Mouse (Mus musculus): ENCODE results near the gene Tomm6.

Gene Tomm6

GRCm38 (mm10) chr17:47688344-47688607, at the start of gene Tomm6:
Gene Tomm6 (minus strand): TSS chr17:47688386.
- no peak for DNase-seq (ENCODE audit: low spot score in 2 of 2)

DNA sequence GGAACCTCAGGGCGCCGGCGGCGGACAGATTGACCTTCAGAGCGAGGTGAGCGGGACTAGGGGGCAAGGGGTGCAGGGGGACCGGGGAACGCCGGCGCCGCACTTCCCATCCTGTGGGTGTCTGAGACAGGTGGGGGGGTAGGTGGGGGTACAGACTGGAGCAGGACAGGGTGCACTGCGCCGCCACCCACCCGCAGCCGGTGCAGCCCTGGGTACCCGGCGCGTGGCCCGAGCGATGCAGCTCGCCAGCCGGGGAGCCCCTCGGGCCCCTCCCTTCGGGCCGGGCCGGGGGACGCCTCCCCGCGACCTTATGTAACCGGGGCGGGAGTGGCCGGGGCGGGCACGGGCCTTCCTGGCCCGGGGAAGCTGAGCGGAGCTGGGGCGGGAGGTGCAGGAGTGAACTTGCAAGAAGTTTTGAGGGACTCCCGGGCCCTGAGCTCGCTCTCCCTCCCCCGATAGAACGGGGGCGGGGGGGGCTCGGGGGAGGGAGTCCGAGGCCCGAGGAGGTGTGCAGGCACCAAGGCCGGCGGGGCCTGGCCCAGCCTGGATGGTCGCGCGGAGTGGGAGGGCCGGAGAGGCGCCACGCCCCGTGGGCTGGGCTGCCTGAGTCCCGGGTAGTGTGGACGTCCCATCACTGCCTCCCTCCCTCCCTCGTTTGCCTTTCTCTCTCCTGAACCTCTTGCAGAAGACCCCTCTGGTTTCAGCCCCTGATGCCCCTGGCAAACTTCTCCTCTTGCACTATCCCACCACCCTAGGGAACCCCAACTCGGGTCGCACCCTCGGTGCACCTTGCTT, 49.3 kb upstream of the Tomm6 start:
- DNase-seq (ENCODE audit: low spot score in 2 of 2): peak; percentile 65 to 71

- DNase-seq (ENCODE audit: low spot score in 2 of 2): peak; percentile 88 to 95
Observed at GRCm38 (mm10) chr17:47736856-47737255, 48.7 kb upstream of the Tomm6 start, which contains the start of gene Tfeb. Gene Tfeb (plus strand): TSS chr17:47737030.

DNA sequence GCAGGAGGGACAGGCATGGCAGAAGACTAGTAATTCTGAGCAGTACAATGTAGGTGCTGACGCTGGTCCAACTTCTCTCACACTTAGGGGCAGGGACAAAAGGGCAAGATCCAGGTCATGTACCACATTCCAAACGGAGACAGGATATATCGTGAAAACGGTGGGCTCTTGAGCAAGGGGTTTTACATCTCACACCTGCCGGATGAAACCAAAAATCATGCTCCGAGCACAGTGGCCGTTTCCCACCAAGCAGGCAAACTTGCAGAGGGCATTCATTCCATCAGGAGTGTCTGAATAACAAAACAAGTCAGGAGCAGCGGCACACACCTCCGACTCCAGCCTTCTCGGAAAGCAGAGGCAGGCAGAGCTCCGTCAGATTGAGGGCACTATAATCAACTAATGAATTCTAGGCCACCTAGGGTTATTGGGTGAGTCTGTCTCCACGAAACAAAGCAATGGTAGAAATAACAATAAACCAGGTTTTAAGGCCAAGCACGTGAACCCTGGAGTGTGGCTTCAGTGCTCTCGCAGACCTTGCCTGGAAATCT, 47.4 kb upstream of the Tomm6 start:
- no peak for DNase-seq (ENCODE audit: low spot score in 2 of 2)

DNA sequence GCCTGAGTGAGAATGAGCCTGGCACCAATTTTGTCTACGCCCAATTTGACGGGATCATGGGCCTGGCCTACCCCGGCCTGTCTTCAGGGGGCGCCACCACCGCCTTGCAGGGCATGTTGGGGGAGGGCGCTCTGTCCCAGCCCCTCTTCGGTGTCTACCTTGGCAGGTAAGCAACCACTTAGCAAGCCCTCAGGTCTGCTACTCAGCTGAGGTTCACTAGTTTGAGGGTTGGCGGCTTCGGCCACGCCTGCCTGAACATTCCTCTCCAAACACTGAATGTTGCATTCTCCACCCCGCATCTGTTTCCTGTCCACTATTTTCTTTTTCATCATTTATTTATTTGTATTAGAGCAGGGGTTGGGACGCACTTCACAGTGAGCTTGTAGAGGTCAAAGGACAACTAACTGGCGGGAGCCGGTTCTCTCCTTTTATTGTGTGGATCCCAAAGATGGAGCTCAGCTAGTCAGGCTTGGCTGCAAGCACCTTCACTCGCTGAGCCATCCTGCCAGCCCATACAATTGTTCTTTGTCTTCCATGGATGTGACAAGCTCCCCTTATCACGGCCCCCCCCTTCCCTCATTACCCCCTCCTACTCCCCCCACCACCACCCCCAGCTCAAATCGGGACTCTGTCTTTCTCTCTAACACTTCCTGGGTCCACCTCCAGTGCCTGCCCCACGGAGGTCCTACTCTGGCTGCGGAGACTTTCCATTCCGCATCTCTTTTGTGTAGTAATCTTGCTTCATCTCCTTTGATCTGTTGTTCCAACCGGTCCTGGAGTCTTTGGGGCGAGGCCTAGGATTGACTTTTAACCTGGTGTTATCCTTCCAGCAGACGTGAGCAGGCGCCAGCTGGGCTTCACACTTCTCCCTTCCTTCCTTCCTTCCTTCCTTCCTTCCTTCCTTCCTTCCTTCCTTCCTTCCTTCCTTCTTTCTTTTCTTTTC, 42.7 kb upstream of the Tomm6 start:
- DNase-seq (ENCODE audit: low spot score in 2 of 2): no peak

GRCm38 (mm10) chr17:47726566-47726965, 38.4 kb upstream of the Tomm6 start, which contains the start of gene Pgc:
Gene Pgc (plus strand): TSS chr17:47726842.
- no peak for DNase-seq (ENCODE audit: low spot score in 2 of 2)

- DNase-seq (ENCODE audit: low spot score in 2 of 2): no peak
Observed at GRCm38 (mm10) chr17:47721183-47721582, 33.0 kb upstream of the Tomm6 start.

DNA sequence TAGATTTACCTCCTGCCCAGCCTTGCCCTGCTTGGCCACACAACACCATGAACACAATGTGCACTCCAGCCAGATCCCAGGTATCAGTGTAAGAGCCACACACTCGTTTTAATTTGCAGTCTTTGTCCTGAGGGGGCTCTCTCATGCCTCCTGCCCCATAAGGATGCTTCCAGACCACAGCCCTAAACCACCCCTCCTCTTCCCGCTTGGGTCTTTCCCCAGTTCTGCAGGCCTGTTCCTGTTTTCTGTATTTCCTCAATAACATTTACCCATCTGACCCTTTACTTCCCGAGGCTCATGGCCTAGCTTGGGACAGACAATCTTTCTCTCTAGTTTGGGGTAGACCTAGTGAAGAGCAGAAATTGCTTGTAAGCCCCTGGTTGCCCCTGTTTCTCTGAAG, 26.9 kb upstream of the Tomm6 start:
- no peak for DNase-seq (ENCODE audit: low spot score in 2 of 2)

DNA sequence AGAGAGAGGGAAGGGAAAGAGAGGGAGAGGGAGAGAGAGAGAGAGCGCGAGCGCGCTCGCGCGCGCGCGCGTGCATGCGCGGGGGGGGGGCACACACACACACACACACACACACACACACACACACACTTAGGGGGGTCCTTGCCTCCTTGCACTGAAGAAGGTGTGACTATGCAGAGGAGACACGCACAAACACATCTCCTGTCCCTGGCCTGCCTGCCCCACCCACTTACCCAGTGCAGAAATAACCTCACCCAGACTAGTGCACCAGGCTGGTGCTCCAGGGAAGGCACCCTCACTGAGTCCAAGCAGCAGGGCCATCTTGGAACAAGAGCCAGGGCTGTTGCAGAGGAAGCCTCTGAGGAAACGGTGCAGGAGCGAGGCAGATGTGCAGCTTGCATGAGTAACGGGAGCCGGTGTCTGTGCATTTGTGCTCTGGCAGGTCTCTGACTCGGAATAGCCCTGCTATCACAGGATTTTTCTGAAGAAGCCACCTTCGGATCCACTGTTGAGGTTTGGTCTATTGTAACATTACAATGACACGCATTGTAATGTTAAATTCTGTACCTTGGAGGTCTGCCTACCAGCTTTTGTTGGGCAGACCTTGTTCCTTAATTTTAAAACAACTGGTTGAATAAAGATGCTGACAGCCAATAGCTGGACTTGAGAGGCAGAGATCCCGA, 24.8 kb upstream of the Tomm6 start:
- DNase-seq (ENCODE audit: low spot score in 2 of 2): no peak

DNA sequence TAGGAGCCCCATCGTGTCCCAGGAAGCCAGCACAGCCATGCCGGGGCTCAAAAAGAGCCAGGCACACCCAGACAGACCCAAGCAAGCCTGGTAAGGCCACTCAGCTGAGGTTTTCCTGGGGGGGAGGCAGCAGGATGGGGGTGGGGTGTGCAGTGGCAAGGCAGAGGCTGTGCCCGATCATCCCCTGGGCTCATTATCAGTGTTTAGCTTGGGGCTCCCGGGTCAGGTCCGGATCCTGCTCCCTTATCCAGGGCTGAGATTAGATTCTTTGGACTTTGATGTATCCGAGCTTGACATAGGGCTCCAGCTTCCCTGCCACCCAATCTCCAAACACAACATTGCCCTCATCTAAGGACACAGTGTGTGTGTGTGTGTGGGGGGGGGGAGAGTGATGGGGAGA, 23.7 kb upstream of the Tomm6 start:
- DNase-seq (ENCODE audit: low spot score in 2 of 2): no peak

DNA sequence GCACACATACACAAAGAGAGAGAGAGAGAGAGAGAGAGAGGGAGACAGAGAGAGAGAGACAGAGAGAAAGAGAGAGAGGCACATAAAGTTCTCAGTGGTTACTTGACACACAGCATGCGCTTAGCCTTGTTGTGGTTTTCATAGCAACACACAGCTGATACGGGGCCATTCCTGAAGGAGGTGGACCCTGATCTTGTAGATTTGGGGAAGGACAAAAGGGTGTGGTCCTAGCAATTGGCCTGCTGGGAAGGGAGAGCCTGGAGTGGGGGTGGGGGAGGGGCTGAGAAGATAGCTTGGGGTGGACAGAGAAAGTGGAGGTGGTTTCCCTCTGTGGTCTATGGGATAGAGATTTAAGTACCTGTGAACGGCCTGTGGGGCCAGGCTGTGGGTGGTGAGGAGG, 21.9 kb upstream of the Tomm6 start:
- no peak for DNase-seq (ENCODE audit: low spot score in 2 of 2)

DNA sequence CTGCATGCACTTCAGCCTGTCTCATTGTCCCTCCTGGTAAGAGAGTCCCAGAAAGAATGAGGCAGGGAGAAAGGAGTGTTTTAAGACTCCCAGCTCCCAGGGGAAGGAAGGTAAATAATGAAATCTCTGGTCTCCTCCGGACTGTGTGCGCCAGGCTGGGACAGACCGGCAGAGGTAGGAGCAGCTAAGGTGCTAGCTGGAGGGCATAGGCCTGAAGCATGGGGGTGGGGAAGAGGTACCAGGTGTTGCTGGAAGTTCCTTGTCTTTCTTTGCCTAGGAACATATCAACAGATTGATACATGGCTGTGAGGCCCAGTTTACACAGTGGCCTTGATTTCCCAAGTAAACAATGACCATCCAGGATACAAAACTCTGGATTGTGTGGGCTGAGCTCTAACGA, 20.8 kb upstream of the Tomm6 start:
- no peak for DNase-seq (ENCODE audit: low spot score in 2 of 2)

DNA sequence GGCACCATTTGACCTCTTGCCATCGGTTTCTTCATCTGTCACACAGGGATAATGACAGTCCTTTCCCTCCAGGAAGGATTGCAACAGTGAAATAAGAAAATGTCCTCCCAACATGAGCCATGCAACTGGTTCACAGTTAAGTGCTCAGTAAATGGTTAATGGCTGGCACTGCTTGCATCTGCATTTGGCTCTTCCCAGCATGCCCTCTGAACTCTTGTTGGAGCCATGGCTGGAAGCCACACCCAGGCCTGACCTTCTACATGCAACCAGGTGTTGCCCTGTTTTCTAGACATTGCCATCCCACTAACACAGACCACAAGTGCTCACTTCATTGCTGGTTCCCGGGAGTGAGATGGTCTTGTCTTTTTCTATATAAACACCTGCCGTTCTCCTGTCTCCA, 19.8 kb upstream of the Tomm6 start:
- DNase-seq (ENCODE audit: low spot score in 2 of 2): no peak

DNA sequence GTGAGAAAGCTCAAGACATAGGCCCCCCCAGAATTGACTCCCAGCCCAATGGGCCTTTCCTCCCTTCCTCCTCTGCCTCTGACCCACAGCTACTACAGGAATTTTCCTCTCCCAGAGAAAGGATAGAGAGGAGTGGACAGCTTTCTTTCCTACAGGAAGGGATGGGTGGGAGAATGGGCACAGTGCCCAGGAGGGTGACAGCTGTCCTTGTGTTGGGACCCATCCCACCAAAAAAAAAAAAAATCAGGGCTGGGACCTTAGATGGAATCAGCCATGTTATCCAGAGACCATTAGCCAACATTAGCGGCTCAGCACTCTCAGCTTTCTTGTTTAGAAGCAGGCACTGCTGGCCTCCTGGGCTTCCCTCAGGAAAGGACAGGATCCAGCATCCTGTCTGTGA, 18.0 kb upstream of the Tomm6 start:
- no peak for DNase-seq (ENCODE audit: low spot score in 2 of 2)

DNA sequence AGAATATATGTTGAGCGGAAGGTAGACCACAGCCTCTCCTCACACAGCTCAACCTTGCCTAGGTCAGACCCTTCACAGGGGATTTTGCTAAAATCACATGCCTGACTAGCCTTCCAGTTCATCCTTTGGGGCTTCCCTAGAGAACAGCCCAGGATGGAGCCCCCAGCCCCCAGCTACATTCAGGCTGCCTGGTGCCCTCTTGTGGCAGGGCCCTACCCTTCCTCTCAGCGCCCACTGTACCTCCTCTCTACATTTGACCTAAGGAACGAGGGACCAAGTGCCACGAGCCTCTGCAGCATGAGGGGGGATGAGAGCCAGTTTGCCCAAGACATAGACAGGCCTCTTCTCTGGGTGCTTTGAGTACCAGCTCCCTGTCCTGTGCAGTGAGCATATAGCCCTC, 16.5 kb upstream of the Tomm6 start:
- no peak for DNase-seq (ENCODE audit: low spot score in 2 of 2)

DNA sequence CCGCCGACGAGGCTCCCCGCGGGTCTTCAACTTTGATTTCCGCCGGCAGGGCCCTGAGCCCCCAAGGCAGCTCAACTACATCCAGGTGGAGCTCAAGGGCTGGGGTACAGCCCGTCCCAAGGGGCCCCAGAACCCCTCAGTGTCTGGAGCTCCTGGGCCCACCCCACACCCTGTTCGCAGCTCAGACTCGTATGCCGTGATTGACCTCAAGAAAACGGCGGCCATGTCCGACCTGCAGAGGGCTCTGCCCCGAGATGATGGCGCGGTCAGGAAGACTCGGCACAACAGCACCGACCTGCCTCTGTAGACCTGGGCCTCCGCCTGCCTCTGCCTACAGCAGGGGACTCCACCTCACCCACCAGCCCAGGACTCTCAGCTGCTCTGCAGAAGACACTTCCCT, 15.4 kb upstream of the Tomm6 start:
- DNase-seq (ENCODE audit: low spot score in 2 of 2): no peak

DNA sequence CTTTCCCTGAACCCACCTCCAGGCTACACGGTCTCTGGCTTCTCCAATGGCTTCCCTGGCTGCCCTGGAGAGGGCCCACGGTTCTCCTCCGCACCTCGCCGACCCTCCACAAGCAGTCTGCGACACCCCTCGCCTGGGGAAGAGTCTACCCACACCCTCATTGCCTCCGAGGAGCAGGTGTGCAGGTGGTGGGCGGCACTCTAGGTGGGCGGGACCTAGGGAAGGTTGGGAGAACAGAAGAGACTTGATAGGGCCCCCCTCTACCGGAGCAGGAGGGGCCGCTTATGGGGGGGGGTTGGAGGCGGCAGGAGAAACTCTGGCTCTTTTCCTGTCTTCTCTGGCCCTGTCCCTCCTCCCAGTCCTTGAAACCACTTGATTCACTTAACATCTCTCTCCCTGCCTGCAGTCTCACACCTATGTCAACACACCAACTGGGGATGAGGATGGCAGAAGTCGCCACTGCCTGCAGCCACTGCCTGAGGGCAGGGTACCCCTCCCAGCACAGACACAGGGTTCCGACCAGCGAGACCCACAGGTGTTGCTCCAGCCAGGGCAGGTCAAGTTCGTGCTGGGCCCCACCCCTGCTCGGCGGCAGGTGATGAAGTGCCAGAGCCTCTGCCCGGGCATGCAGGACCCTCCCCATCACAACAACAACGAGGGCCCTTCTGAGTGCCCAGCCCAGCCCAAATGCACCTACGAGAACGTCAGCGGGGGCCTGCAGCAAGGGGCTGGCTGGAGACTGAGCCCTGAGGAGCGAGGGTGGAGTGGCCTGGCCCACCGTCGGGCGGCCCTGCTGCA, 14.6 kb upstream of the Tomm6 start:
- no peak for DNase-seq (ENCODE audit: low spot score in 2 of 2)

DNA sequence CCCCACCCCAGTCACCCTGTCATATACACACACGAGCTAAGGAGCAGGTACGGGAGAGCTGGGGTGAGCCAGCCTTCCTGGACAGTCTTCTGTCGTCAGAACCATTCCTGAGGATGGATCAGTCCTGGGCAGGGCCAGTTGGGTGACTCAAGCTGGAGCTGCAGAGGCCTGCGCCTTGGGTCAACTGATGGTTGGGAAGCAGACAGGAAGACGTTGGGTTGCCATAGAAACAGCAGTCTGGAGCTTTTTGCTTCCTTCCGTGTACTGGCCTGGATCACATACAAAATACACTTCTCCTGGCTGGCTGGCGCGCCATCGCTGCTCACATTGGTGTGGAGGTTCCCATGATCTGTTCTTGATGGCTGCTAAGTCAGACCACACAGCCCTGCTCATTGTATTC, 13.6 kb upstream of the Tomm6 start:
- DNase-seq (ENCODE audit: low spot score in 2 of 2): no peak

GRCm38 (mm10) chr17:47699055-47699454, 10.9 kb upstream of the Tomm6 start:
- no peak for DNase-seq (ENCODE audit: low spot score in 2 of 2)

GRCm38 (mm10) chr17:47698156-47698555, 10.0 kb upstream of the Tomm6 start:
- no peak for DNase-seq (ENCODE audit: low spot score in 2 of 2)

DNA sequence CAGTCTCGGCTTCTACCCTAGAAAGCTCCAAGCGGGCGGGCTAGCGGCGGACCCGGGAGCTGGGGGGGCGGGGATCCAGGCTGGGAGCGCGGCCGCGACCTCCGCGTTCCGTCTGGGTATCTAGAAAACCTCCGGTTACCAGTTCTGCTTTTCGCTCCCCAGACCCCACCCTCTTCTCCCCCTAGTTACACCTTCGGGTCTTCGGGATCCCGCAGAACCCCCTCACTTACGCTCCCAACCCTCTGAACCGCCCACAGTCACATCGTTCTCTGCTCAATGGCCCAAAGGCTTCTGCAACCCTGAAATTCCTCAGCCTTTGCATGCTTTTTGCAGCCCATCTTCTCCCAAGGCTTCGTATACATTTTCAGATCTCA, 7.1 kb upstream of the Tomm6 start:
- DNase-seq (ENCODE audit: low spot score in 2 of 2): no peak
